Mouse (Mus musculus): ENCODE data around the gene Olfr951. TPM values are rescaled to one million over a fixed set of nuclear protein-coding genes. Genes with fewer than 3 reads are reported as not detected.

Gene Olfr951
- polyA plus RNA-seq (2014; fragmentation: Nextera tagmentation; extraction: Ambion mirVana): not detected in 2 replicates

- H3K27me3 ChIP-seq (ENCODE audit: control insufficient read depth, insufficient read depth, low read length): no peaks in the 10 kb centered on the region
- 100% methylated on average over 2 of the region's 2 CpGs for WGBS
- H3K36me3 ChIP-seq (ENCODE audit: control insufficient read depth, insufficient read depth, low read length): no peaks in the 10 kb centered on the region
- no peak within 1 kb of the TSS for H3K4me2 ChIP-seq (replicated peaks; ENCODE audit: low read depth, low read length)
- H3K27ac ChIP-seq (ENCODE audit: low read depth, low read length): no peak within 1 kb of the TSS
- H3K4me1 ChIP-seq (ENCODE audit: control insufficient read depth, insufficient read depth, low read length): no peaks in the 10 kb centered on the region
- H3K9ac ChIP-seq (ENCODE audit: low read depth, low read length): no peak within 1 kb of the TSS
- no peak for ATAC-seq (ENCODE audit: low FRiP score, low TSS enrichment)
- no peaks in the 10 kb centered on the region for H3K9me3 ChIP-seq (ENCODE audit: control insufficient read depth, low read length)
- no peak within 1 kb of the TSS for H3K4me3 ChIP-seq (ENCODE audit: low read length)
Observed at GRCm38 (mm10) chr9:39387110-39387509, at the start of gene Olfr951. Gene Olfr951 (plus strand): TSS chr9:39387410.

DNA sequence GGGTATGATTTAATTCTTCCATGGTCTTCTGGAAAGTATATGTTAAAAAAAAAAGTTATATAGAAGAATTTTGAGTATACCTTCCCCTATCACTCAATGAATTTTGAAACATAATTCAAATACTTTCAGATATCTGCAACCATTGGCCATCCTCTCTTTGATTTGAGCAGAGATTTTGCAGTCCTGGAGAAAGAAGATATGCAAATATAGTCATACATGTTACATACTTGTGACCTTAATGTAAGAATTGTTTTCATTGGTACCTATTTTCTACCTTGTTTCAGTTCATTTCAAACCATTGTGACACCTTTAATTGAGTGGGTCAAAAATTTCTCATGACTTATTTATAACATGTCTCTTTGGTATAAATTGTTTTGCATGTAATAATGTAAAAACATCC lies 39.8 kb downstream of the Olfr951 start, which contains the start of gene Olfr952:
Gene Olfr952, minus strand, starts transcription at position 101 of the 400 bp plus-strand sequence.
- Histone ChIP-seq H3K4me1 (ENCODE audit: control insufficient read depth, insufficient read depth, low read length) (no peaks in the 10 kb centered on the region), H3K4me2 (replicated peaks; ENCODE audit: low read depth, low read length) (no peak within 1 kb of the TSS), H3K9me3 (ENCODE audit: control insufficient read depth, low read length) (no peaks in the 10 kb centered on the region), H3K9ac (ENCODE audit: low read depth, low read length) (no peak within 1 kb of the TSS), H3K36me3 (ENCODE audit: control insufficient read depth, insufficient read depth, low read length) (no peaks in the 10 kb centered on the region), H3K4me3 (ENCODE audit: low read length) (no peak within 1 kb of the TSS), H3K27ac (ENCODE audit: low read depth, low read length) (no peak within 1 kb of the TSS), H3K27me3 (ENCODE audit: control insufficient read depth, insufficient read depth, low read length) (no peaks in the 10 kb centered on the region)
- ATAC-seq (ENCODE audit: low FRiP score, low TSS enrichment): no peak

Other genes with a start within 250 kb of the Olfr951 start
- not detected in 2 replicates for gene Olfr943, start 221.1 kb upstream of the Olfr951 start, polyA plus RNA-seq (2014; fragmentation: Nextera tagmentation; extraction: Ambion mirVana)
- gene Olfr944, start 185.5 kb upstream of the Olfr951 start, polyA plus RNA-seq (2014; fragmentation: Nextera tagmentation; extraction: Ambion mirVana): not detected in 2 replicates
- gene Olfr1537, start 137.4 kb upstream of the Olfr951 start, polyA plus RNA-seq (2014; fragmentation: Nextera tagmentation; extraction: Ambion mirVana): not detected in 2 replicates
- gene Olfr945, start 110.6 kb upstream of the Olfr951 start, polyA plus RNA-seq (2014; fragmentation: Nextera tagmentation; extraction: Ambion mirVana): not detected in 2 replicates
- gene Olfr948, start 61.4 kb upstream of the Olfr951 start, polyA plus RNA-seq (2014; fragmentation: Nextera tagmentation; extraction: Ambion mirVana): not detected in 2 replicates
- not detected in 2 replicates for gene Olfr952, start 39.7 kb downstream of the Olfr951 start, polyA plus RNA-seq (2014; fragmentation: Nextera tagmentation; extraction: Ambion mirVana)
- not detected in 2 replicates for gene Olfr954, start 69.3 kb downstream of the Olfr951 start, polyA plus RNA-seq (2014; fragmentation: Nextera tagmentation; extraction: Ambion mirVana)
- not detected in 2 replicates for gene Olfr955, start 84.5 kb downstream of the Olfr951 start, polyA plus RNA-seq (2014; fragmentation: Nextera tagmentation; extraction: Ambion mirVana)
- not detected in 2 replicates for gene Olfr44, start 106.6 kb downstream of the Olfr951 start, polyA plus RNA-seq (2014; fragmentation: Nextera tagmentation; extraction: Ambion mirVana)
- not detected in 2 replicates for gene Olfr957, start 128.4 kb downstream of the Olfr951 start, polyA plus RNA-seq (2014; fragmentation: Nextera tagmentation; extraction: Ambion mirVana)
- not detected in 2 replicates for gene Olfr958, start 166.6 kb downstream of the Olfr951 start, polyA plus RNA-seq (2014; fragmentation: Nextera tagmentation; extraction: Ambion mirVana)
- not detected in 2 replicates for gene Olfr959, start 188.2 kb downstream of the Olfr951 start, polyA plus RNA-seq (2014; fragmentation: Nextera tagmentation; extraction: Ambion mirVana)
- 15.0 and 19.9 TPM in 2 replicates for gene AW551984, start 217.0 kb downstream of the Olfr951 start, polyA plus RNA-seq (2014; fragmentation: Nextera tagmentation; extraction: Ambion mirVana)
- gene Olfr148, start 223.2 kb downstream of the Olfr951 start, polyA plus RNA-seq (2014; fragmentation: Nextera tagmentation; extraction: Ambion mirVana): not detected in 2 replicates
- 0.19 TPM in 1 of 2 replicates, not detected in the other for gene Olfr960, start 234.0 kb downstream of the Olfr951 start, polyA plus RNA-seq (2014; fragmentation: Nextera tagmentation; extraction: Ambion mirVana)